Mouse (Mus musculus): ENCODE data around the gene Ap1g2.
A peak's percentile ranks its signal among the peaks of the same experiment; 100 is the strongest.

- TF ChIP-seq CTCF (IDR thresholded peaks at IDR 0.05; ENCODE audit: low read depth, low read length) = peak; percentile 96
- no peak for TF ChIP-seq POLR2A (IDR thresholded peaks at IDR 0.05; ENCODE audit: borderline replicate concordance, low read depth, low read length)
These were observed 27.0 kb downstream of the Ap1g2 start for GRCm38 (mm10) chr14:55079214-55079970.
